Mouse (Mus musculus) CH12.LX (cell line): ENCODE results near the gene Fbxo6. TPM values are rescaled to one million over a fixed set of nuclear protein-coding genes. Genes with fewer than 3 reads are reported as not detected.
"Not testable (repeated sequence)": the region's sequence is repeated elsewhere in the genome, so short reads cannot be mapped to it uniquely, and the experiment has no call there.

Source experiments
- DNase-seq: peaks from one replicate; pipeline ENCODE4 v3.0.0-alpha.2; 2013; ENCODE audit errors: extremely low read depth
- H3K27ac ChIP-seq: 2 replicates; pipeline ENCODE4 v1.5.1; 2012; ENCODE audit warnings: low read depth, mild to moderate bottlenecking, control low read depth, moderate library complexity; ENCODE audit not compliant: insufficient read depth
- H3K27me3 ChIP-seq: replicated peaks from 2 replicates; pipeline ENCODE3; 2012; ENCODE audit warnings: inconsistent platforms
- H3K36me3 ChIP-seq, 2 experiments: replicated peaks in 1 of 2; 2 replicates each; pipeline versions ENCODE3 to v1.6.1; 2012; ENCODE audit warnings: inconsistent platforms in 1 of 2, low read length in 1 of 2, mild to moderate bottlenecking in 1 of 2, mixed read lengths in 1 of 2, moderate library complexity in 1 of 2; ENCODE audit not compliant: control insufficient read depth in 1 of 2, insufficient read depth in 1 of 2
- H3K4me1 ChIP-seq, 2 experiments: 2 replicates each; pipeline ENCODE4 v1.6.1; 2012; ENCODE audit warnings: inconsistent platforms in 1 of 2, moderate library complexity in 1 of 2; ENCODE audit not compliant: insufficient read depth in 2 of 2, control insufficient read depth in 1 of 2
- H3K4me2 ChIP-seq: 2 replicates; pipeline ENCODE4 v1.6.1; 2012; ENCODE audit warnings: low read depth, mild to moderate bottlenecking, control low read depth; ENCODE audit not compliant: poor library complexity, insufficient read depth, severe bottlenecking
- H3K4me3 ChIP-seq, 3 experiments: fragments of 150-350 bp in 1 of 3; sonication (generic) in 1 of 3; replicated peaks in 1 of 3; 2 replicates each; pipeline versions ENCODE3 to v1.5.1; 2011 to 2012; ENCODE audit warnings: low read depth in 2 of 3, low read length in 2 of 3, mild to moderate bottlenecking in 2 of 3, moderate library complexity in 2 of 3, control low read depth in 1 of 3, improper control_type of control experiment in 1 of 3, inconsistent platforms in 1 of 3, mixed read lengths in 1 of 3; ENCODE audit not compliant: poor library complexity in 1 of 3
- H3K79me2 ChIP-seq: replicated peaks from 2 replicates; pipeline ENCODE4 v1.6.1; 2012; ENCODE audit warnings: mild to moderate bottlenecking, moderate library complexity; ENCODE audit not compliant: control insufficient read depth, poor library complexity, insufficient read depth, severe bottlenecking; ENCODE audit errors: extremely low read depth
- H3K9ac ChIP-seq: 2 replicates; pipeline ENCODE4 v1.6.1; 2012; ENCODE audit warnings: low read depth, mild to moderate bottlenecking, control low read depth, moderate library complexity; ENCODE audit not compliant: insufficient read depth
- H3K9me3 ChIP-seq: replicated peaks from 2 replicates; pipeline ENCODE3; 2012; ENCODE audit warnings: low read length, inconsistent platforms, mixed read lengths
- BHLHE40 ChIP-seq: IDR thresholded peaks from 2 replicates; pipeline ENCODE4 v1.6.1; 2011; ENCODE audit warnings: mild to moderate bottlenecking, low read depth, low read length, improper control_type of control experiment
- CHD1 ChIP-seq: IDR thresholded peaks from 2 replicates; pipeline ENCODE4 v1.6.1; 2012; ENCODE audit warnings: low read depth, low read length, improper control_type of control experiment, inconsistent platforms
- CTCF ChIP-seq, 2 experiments: IDR thresholded peaks in 1 of 2; conservative IDR thresholded peaks in 1 of 2; 2 replicates each; pipeline ENCODE4 v1.5.1; 2011 to 2012; ENCODE audit warnings: low read depth in 2 of 2, low read length in 2 of 2, improper control_type of control experiment in 1 of 2, inconsistent platforms in 1 of 2, mild to moderate bottlenecking in 1 of 2, moderate library complexity in 1 of 2
- ELF1 ChIP-seq: IDR thresholded peaks from 2 replicates; pipeline ENCODE4 v1.6.1; 2014; ENCODE audit warnings: low read depth, mild to moderate bottlenecking, inconsistent platforms, low read length, improper control_type of control experiment
- IRF4 ChIP-seq: IDR thresholded peaks from 2 replicates; pipeline ENCODE4 v1.6.1; 2014; ENCODE audit warnings: low read depth, mild to moderate bottlenecking, inconsistent platforms, low read length, improper control_type of control experiment
- JUND ChIP-seq: conservative IDR thresholded peaks from 2 replicates; pipeline ENCODE4 v1.6.1; 2011; ENCODE audit warnings: low read depth, low read length, improper control_type of control experiment
- KAT2A ChIP-seq: IDR thresholded peaks from 2 replicates; pipeline ENCODE4 v1.6.1; 2012; ENCODE audit warnings: low read length, improper control_type of control experiment, inconsistent platforms; ENCODE audit not compliant: insufficient replicate concordance
- MAX ChIP-seq: IDR thresholded peaks from 2 replicates; pipeline ENCODE4 v1.6.1; 2011; ENCODE audit warnings: low read length, improper control_type of control experiment
- MAZ ChIP-seq: IDR thresholded peaks from 2 replicates; pipeline ENCODE4 v1.6.1; 2012; ENCODE audit warnings: low read depth, mild to moderate bottlenecking, inconsistent platforms, low read length, improper control_type of control experiment, moderate library complexity
- MXI1 ChIP-seq: IDR thresholded peaks from 2 replicates; pipeline ENCODE4 v1.6.1; 2011; ENCODE audit warnings: mild to moderate bottlenecking, low read depth, low read length, improper control_type of control experiment
- MYC ChIP-seq: IDR thresholded peaks from 2 replicates; pipeline ENCODE4 v1.6.1; 2011; ENCODE audit warnings: low read depth, mild to moderate bottlenecking, improper control_type of control experiment, low read length
- RAD21 ChIP-seq: IDR thresholded peaks from 2 replicates; pipeline ENCODE4 v1.6.1; 2011; ENCODE audit warnings: low read depth, mild to moderate bottlenecking, low read length, improper control_type of control experiment, moderate library complexity
- SMC3 ChIP-seq: IDR thresholded peaks from 2 replicates; pipeline ENCODE4 v1.6.1; 2011; ENCODE audit warnings: low read depth, low read length, improper control_type of control experiment
- TBP ChIP-seq: conservative IDR thresholded peaks from 2 replicates; pipeline ENCODE4 v1.6.1; 2011; ENCODE audit warnings: low read depth, low read length, improper control_type of control experiment
- USF2 ChIP-seq: conservative IDR thresholded peaks from 2 replicates; pipeline ENCODE4 v1.6.1; 2011; ENCODE audit warnings: low read depth, low read length, improper control_type of control experiment
- ZMIZ1 ChIP-seq: IDR thresholded peaks from 2 replicates; pipeline ENCODE4 v1.6.1; 2012; ENCODE audit warnings: low read depth, mild to moderate bottlenecking, inconsistent platforms, low read length, improper control_type of control experiment
- ZNF384 ChIP-seq: IDR thresholded peaks from 2 replicates; pipeline ENCODE4 v1.6.1; 2012; ENCODE audit warnings: low read depth, low read length, improper control_type of control experiment, inconsistent platforms
- dilution Hi-C: fragments of 300-500 bp; cut with MboI; formaldehyde crosslinking; loops from 2 replicates; pipeline ENCODE4 v1.14.3; 2020; ENCODE audit warnings: low sequenced_read_pairs; ENCODE audit not compliant: extremely low pct_unique_long_range_greater_than_20kb, extremely low pct_ligation_motif_present
- in situ Hi-C: fragments of 300-500 bp; cut with MboI; formaldehyde crosslinking; loops from 3 replicates; pipeline ENCODE4 v1.14.3; 2019; ENCODE audit warnings: low sequenced_read_pairs, low pct_ligation_motif_present, low pct_unique_long_range_greater_than_20kb, mixed read lengths
- polyA plus RNA-seq: library from polyadenylated mRNA; unstranded; fragments of >175 nt; gene quantifications from 2 replicates; pipeline ENCODE4 v1.2.1, GENCODE M21; 2012; ENCODE audit warnings: low read depth; ENCODE audit not compliant: insufficient read length
- total RNA-seq, 2 experiments: library from RNA; depleted of rRNA; stranded (reverse); fragments of 300-350 nt in 1 of 2; fragments of >200 nt in 1 of 2; gene quantifications; 2 replicates each; pipeline ENCODE4 v1.2.3; 2012 to 2014

Gene Fbxo6
- total and polyA plus RNA-seq, 3 experiments: 20.8 to 32.5 (median 25.7) TPM

DNA sequence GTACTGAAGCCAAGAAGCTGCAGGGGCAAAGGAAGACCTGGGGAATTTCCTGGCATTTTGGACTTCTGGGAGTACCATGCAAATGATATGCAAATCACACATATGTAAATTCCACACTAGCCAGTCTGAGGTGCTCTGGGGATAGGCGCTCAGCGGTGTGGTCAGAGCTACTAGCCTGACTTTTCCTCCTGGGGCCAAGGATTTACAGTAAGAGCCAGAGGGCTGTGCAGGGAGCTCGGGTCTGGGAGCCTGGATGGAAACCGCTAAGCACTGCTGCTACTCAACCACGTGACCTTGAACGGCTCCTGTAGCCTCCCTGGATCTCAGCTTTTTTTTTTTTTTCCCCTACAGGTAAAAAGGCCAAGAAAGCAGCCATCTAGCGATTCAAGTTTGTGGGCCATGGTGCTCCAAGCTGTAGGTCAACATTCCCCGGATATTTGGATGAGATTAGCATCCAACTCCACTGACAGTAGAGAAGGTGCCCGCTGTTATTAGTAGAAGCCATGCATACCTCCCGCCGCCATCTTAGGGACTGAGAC lies 40.8 kb upstream of the Fbxo6 start:
- no peaks in the 10 kb centered on the region for H3K9me3 ChIP-seq
- in situ Hi-C loops: no loop called here
- no peaks in the 10 kb centered on the region for H3K79me2 ChIP-seq
- peaks cover 67% of the 10 kb centered on the region for H3K27me3 ChIP-seq
- peaks cover 0 to 6% of the 10 kb centered on the region in 2 experiments; a peak in 2 of 4 replicates for H3K4me1 ChIP-seq
- H3K36me3 ChIP-seq: no peaks in the 10 kb centered on the region
- H3K9ac ChIP-seq: no peak overlapping the region
- dilution Hi-C loops: no loop called here
- TF ChIP-seq BHLHE40 (no peak), MAX (no peak), ELF1 (no peak), MAZ (no peak), CHD1 (no peak), JUND (no peak), USF2 (no peak), KAT2A (no peak), ZMIZ1 (no peak), TBP (no peak), RAD21 (no peak), MXI1 (no peak), SMC3 (no peak), ZNF384 (no peak), MYC (no peak)
- DNase-seq: no peak
- H3K4me2 ChIP-seq: no peak overlapping the region
- no peak overlapping the region for H3K27ac ChIP-seq
- H3K4me3 ChIP-seq: no peak overlapping the region

GRCm38 (mm10) chr4:148188767-148189166 lies 36.8 kb upstream of the Fbxo6 start:
- H3K36me3 ChIP-seq, H3K4me1 ChIP-seq, DNase-seq, H3K4me3 ChIP-seq, H3K9ac ChIP-seq, in situ Hi-C loops, H3K79me2 ChIP-seq, H3K9me3 ChIP-seq, H3K27ac ChIP-seq, dilution Hi-C loops, H3K4me2 ChIP-seq: not testable (repeated sequence)
- peaks cover 72% of the 10 kb centered on the region for H3K27me3 ChIP-seq

DNA sequence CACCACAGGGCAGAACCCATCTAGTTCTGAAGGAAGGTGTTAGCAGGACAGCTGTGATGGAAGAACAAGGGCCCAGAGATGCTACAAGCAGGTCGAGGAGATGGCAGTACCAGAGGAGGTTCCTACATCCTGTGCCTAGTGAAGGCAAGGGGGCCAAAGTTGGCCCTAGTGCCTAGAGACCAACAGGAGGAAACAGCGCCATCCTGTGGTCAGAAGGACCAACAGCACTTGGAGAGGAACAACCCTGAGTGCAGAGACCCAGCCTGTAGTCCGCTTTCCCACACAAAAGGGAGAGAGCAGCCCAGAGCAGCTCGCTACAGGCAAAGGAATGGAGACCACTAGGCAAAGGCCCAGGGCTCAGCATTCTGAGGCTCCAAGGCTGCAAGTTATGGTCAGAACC lies 33.9 kb upstream of the Fbxo6 start:
- H3K4me2 ChIP-seq: no peak overlapping the region
- H3K9me3 ChIP-seq: no peaks in the 10 kb centered on the region
- dilution Hi-C loops: no loop called here
- TF ChIP-seq IRF4 (no peak), MAZ (no peak), CTCF (conservative IDR thresholded peaks at IDR 0.05 in 1 of 2, IDR thresholded peaks at IDR 0.05 in 1 of 2; ENCODE audit: low read depth in 2 of 2, low read length in 2 of 2) (peak in 1 of 2 experiments; percentile 29; a peak in 2 of 4 replicates)
- TF ChIP-seq, all 38 proteins: peak for 1
- Histone ChIP-seq H3K4me1 (no peaks in the 10 kb centered on the region), H3K27ac (no peak overlapping the region), H3K36me3 (no peaks in the 10 kb centered on the region), H3K4me3 (no peak overlapping the region), H3K9ac (no peak overlapping the region), H3K27me3 (peaks cover 73% of the 10 kb centered on the region), H3K79me2 (no peaks in the 10 kb centered on the region)
- in situ Hi-C loops: no loop called here
- DNase-seq: no peak
